Mouse (Mus musculus): ENCODE data around the gene Ltc4s. TPM values are rescaled to one million over a fixed set of nuclear protein-coding genes. Genes with fewer than 3 reads are reported as not detected.

The Ltc4s gene
- total and polyA plus RNA-seq, 3 experiments = not detected

GRCm38 (mm10) chr11:50277706-50278105, 39.3 kb upstream of the Ltc4s start:
- Histone ChIP-seq H3K36me3 (replicated peaks) (peaks cover 80% of the 10 kb centered on the region), H3K4me3 (ENCODE audit: low read depth, low read length) (no peak overlapping the region), H3K9me3 (replicated peaks) (no peaks in the 10 kb centered on the region), H3K4me1 (ENCODE audit: insufficient read depth, low read depth, low read length) (peaks cover 20% of the 10 kb centered on the region), H3K27me3 (ENCODE audit: insufficient read depth, low read length) (no peaks in the 10 kb centered on the region)
- TF ChIP-seq POLR2AphosphoS5 (IDR thresholded peaks at IDR 0.05; ENCODE audit: insufficient replicate concordance, low read depth, low read length) (no peak), TAL1 (conservative IDR thresholded peaks at IDR 0.05; ENCODE audit: low read depth, low read length) (no peak), GATA1 (IDR thresholded peaks at IDR 0.05; ENCODE audit: borderline replicate concordance, low read length) (no peak), GATA2 (IDR thresholded peaks at IDR 0.05; ENCODE audit: borderline replicate concordance, low read depth, low read length) (no peak), CTCF (IDR thresholded peaks at IDR 0.05; ENCODE audit: low read depth, low read length) (no peak)
- ATAC-seq (ENCODE audit: extremely low read depth, insufficient number of reproducible peaks, low FRiP score, poor library complexity, severe bottlenecking) (no peak), DNase-seq (ENCODE audit: low spot score) (no peak)

DNA sequence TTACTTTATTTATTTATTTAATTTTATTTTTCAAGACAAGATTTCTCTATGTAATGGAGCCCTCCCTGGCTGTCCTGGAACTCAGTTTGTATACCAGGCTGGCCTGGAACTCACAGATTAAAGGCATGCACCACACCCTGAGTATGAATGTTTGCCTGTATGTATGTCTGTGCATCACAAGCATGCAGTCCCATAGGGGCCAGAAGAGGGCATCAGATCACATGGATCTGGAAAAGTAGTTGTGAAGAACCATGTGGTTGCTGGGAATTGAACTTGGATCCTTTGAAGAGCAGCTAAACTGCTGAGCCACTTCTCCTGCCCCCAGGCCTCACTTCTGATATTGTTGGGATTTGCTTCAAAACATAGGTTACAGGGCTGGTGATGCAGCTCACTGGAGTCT, 38.6 kb upstream of the Ltc4s start:
- H3K9me3 ChIP-seq (replicated peaks) = no peaks in the 10 kb centered on the region
- H3K4me3 ChIP-seq (ENCODE audit: low read depth, low read length) = no peak overlapping the region
- no peaks in the 10 kb centered on the region for H3K27me3 ChIP-seq (ENCODE audit: insufficient read depth, low read length)
- peaks cover 20% of the 10 kb centered on the region for H3K4me1 ChIP-seq (ENCODE audit: insufficient read depth, low read depth, low read length)
- ATAC-seq (ENCODE audit: extremely low read depth, insufficient number of reproducible peaks, low FRiP score, poor library complexity, severe bottlenecking) (no peak), DNase-seq (ENCODE audit: low spot score) (no peak)
- no peak for TF ChIP-seq TAL1 (conservative IDR thresholded peaks at IDR 0.05; ENCODE audit: low read depth, low read length)
- TF ChIP-seq GATA2 (IDR thresholded peaks at IDR 0.05; ENCODE audit: borderline replicate concordance, low read depth, low read length) = no peak
- no peak for TF ChIP-seq GATA1 (IDR thresholded peaks at IDR 0.05; ENCODE audit: borderline replicate concordance, low read length)
- no peak for TF ChIP-seq CTCF (IDR thresholded peaks at IDR 0.05; ENCODE audit: low read depth, low read length)
- no peak for TF ChIP-seq POLR2AphosphoS5 (IDR thresholded peaks at IDR 0.05; ENCODE audit: insufficient replicate concordance, low read depth, low read length)
- peaks cover 83% of the 10 kb centered on the region for H3K36me3 ChIP-seq (replicated peaks)

- ATAC-seq (ENCODE audit: extremely low read depth, insufficient number of reproducible peaks, low FRiP score, poor library complexity, severe bottlenecking) = no peak
- no peak for DNase-seq (ENCODE audit: low spot score)
- Histone ChIP-seq H3K9me3 (replicated peaks) (no peaks in the 10 kb centered on the region), H3K27me3 (ENCODE audit: insufficient read depth, low read length) (no peaks in the 10 kb centered on the region), H3K36me3 (replicated peaks) (peaks cover 86% of the 10 kb centered on the region), H3K4me1 (ENCODE audit: insufficient read depth, low read depth, low read length) (peaks cover 21% of the 10 kb centered on the region), H3K4me3 (ENCODE audit: low read depth, low read length) (no peak overlapping the region)
- no peak for TF ChIP-seq TAL1 (conservative IDR thresholded peaks at IDR 0.05; ENCODE audit: low read depth, low read length)
- TF ChIP-seq GATA1 (IDR thresholded peaks at IDR 0.05; ENCODE audit: borderline replicate concordance, low read length) = no peak
- no peak for TF ChIP-seq POLR2AphosphoS5 (IDR thresholded peaks at IDR 0.05; ENCODE audit: insufficient replicate concordance, low read depth, low read length)
- no peak for TF ChIP-seq GATA2 (IDR thresholded peaks at IDR 0.05; ENCODE audit: borderline replicate concordance, low read depth, low read length)
- TF ChIP-seq CTCF (IDR thresholded peaks at IDR 0.05; ENCODE audit: low read depth, low read length) = no peak
Measured at GRCm38 (mm10) chr11:50275568-50276151, 37.2 kb upstream of the Ltc4s start.

GRCm38 (mm10) chr11:50275077-50275476, 36.7 kb upstream of the Ltc4s start:
- Histone ChIP-seq H3K4me1 (ENCODE audit: insufficient read depth, low read depth, low read length) (peaks cover 17% of the 10 kb centered on the region), H3K36me3 (replicated peaks) (peaks cover 86% of the 10 kb centered on the region), H3K9me3 (replicated peaks) (no peaks in the 10 kb centered on the region), H3K4me3 (ENCODE audit: low read depth, low read length) (no peak overlapping the region), H3K27me3 (ENCODE audit: insufficient read depth, low read length) (no peaks in the 10 kb centered on the region)
- DNase-seq (ENCODE audit: low spot score) = no peak
- no peak for TF ChIP-seq GATA1 (IDR thresholded peaks at IDR 0.05; ENCODE audit: borderline replicate concordance, low read length)
- TF ChIP-seq GATA2 (IDR thresholded peaks at IDR 0.05; ENCODE audit: borderline replicate concordance, low read depth, low read length) = no peak
- no peak for TF ChIP-seq CTCF (IDR thresholded peaks at IDR 0.05; ENCODE audit: low read depth, low read length)
- no peak for TF ChIP-seq POLR2AphosphoS5 (IDR thresholded peaks at IDR 0.05; ENCODE audit: insufficient replicate concordance, low read depth, low read length)
- ATAC-seq (ENCODE audit: extremely low read depth, insufficient number of reproducible peaks, low FRiP score, poor library complexity, severe bottlenecking) = no peak

- TF ChIP-seq GATA2 (IDR thresholded peaks at IDR 0.05; ENCODE audit: borderline replicate concordance, low read depth, low read length) = no peak
- no peak for TF ChIP-seq GATA1 (IDR thresholded peaks at IDR 0.05; ENCODE audit: borderline replicate concordance, low read length)
- no peak for TF ChIP-seq POLR2AphosphoS5 (IDR thresholded peaks at IDR 0.05; ENCODE audit: insufficient replicate concordance, low read depth, low read length)
- no peak for TF ChIP-seq TAL1 (conservative IDR thresholded peaks at IDR 0.05; ENCODE audit: low read depth, low read length)
- TF ChIP-seq CTCF (IDR thresholded peaks at IDR 0.05; ENCODE audit: low read depth, low read length) = no peak
- Histone ChIP-seq H3K4me1 (ENCODE audit: insufficient read depth, low read depth, low read length) (peaks cover 16% of the 10 kb centered on the region), H3K36me3 (replicated peaks) (peaks cover 85% of the 10 kb centered on the region), H3K27me3 (ENCODE audit: insufficient read depth, low read length) (no peaks in the 10 kb centered on the region), H3K4me3 (ENCODE audit: low read depth, low read length) (no peak overlapping the region), H3K9me3 (replicated peaks) (no peaks in the 10 kb centered on the region)
- DNase-seq (ENCODE audit: low spot score) = no peak
- no peak for ATAC-seq (ENCODE audit: extremely low read depth, insufficient number of reproducible peaks, low FRiP score, poor library complexity, severe bottlenecking)
Measured at GRCm38 (mm10) chr11:50272819-50273218, 34.4 kb upstream of the Ltc4s start.

DNA sequence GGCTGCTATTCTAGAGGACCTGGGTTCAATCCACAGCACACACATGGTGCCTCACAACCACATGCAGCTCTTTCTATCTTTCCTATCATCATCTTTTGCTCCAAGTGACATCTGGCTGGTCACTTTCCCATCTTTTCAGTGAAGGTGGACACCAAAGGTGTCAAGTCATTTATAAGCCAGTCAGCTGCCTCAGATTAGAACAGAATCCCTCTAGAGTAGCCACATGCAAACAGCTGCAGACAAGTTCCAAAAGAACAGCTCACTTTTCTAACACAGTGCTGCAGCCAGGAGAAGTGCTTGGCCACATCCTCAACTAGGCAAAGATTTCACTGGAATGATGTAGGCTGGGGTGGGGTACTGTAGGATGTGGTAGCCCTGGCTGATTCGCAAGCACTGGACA, 31.5 kb upstream of the Ltc4s start:
- Histone ChIP-seq H3K36me3 (replicated peaks) (peaks cover 89% of the 10 kb centered on the region), H3K9me3 (replicated peaks) (no peaks in the 10 kb centered on the region), H3K27me3 (ENCODE audit: insufficient read depth, low read length) (no peaks in the 10 kb centered on the region), H3K4me3 (ENCODE audit: low read depth, low read length) (no peak overlapping the region), H3K4me1 (ENCODE audit: insufficient read depth, low read depth, low read length) (peaks cover 18% of the 10 kb centered on the region)
- DNase-seq (ENCODE audit: low spot score) (no peak), ATAC-seq (ENCODE audit: extremely low read depth, insufficient number of reproducible peaks, low FRiP score, poor library complexity, severe bottlenecking) (no peak)
- TF ChIP-seq CTCF (IDR thresholded peaks at IDR 0.05; ENCODE audit: low read depth, low read length) (no peak), GATA1 (IDR thresholded peaks at IDR 0.05; ENCODE audit: borderline replicate concordance, low read length) (no peak), GATA2 (IDR thresholded peaks at IDR 0.05; ENCODE audit: borderline replicate concordance, low read depth, low read length) (no peak), POLR2AphosphoS5 (IDR thresholded peaks at IDR 0.05; ENCODE audit: insufficient replicate concordance, low read depth, low read length) (no peak), TAL1 (conservative IDR thresholded peaks at IDR 0.05; ENCODE audit: low read depth, low read length) (no peak)
